Mouse (Mus musculus): ENCODE measurements around the gene Pygb. TPM values are rescaled to one million over a fixed set of nuclear protein-coding genes. Genes with fewer than 3 reads are reported as not detected.

Pygb gene
- polyA plus RNA-seq, 1 experiment from 2014 or later = 243 TPM

DNA sequence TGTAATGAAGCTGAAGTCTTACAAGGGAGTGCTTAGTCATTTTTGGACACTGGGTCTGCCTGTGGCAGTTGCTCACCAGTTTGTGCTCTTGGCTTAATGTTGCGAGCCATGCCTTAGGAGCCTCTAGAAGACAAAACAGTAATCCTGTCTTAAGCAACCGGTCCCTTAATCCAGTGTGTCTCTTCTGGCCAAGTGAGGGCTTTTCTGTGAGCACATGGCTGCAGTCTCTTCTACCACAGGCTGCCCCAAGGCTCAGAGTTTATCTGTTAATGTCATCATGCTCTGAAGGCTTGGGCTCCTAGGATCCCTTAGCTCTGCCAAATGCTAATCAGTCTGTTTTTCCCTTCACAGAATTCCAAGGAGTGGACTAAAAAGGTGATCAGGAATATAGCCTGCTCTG is 43.5 kb downstream of the Pygb start:
- H3K4me1 ChIP-seq (ENCODE audit: control insufficient read depth, insufficient read depth, low read length) = no peaks in the 10 kb centered on the region
- WGBS = 91% methylated on average over 2 of the region's 2 CpGs
- H3K4me2 ChIP-seq (ENCODE audit: low read depth, low read length) = no peak overlapping the region
- no peak overlapping the region for H3K9ac ChIP-seq (ENCODE audit: low read length)
- no peak overlapping the region for H3K4me3 ChIP-seq (ENCODE audit: low read length)
- no peaks in the 10 kb centered on the region for H3K27me3 ChIP-seq (ENCODE audit: control insufficient read depth, insufficient read depth, low read length)
- ATAC-seq (replicated peaks; ENCODE audit: extremely low read depth, insufficient read depth, low FRiP score) = no peak
- peaks cover 68% of the 10 kb centered on the region for H3K36me3 ChIP-seq (ENCODE audit: control insufficient read depth, insufficient read depth)
- H3K27ac ChIP-seq (ENCODE audit: low read length) = no peak overlapping the region
- no peaks in the 10 kb centered on the region for H3K9me3 ChIP-seq (replicated peaks; ENCODE audit: control insufficient read depth, low read length)

DNA sequence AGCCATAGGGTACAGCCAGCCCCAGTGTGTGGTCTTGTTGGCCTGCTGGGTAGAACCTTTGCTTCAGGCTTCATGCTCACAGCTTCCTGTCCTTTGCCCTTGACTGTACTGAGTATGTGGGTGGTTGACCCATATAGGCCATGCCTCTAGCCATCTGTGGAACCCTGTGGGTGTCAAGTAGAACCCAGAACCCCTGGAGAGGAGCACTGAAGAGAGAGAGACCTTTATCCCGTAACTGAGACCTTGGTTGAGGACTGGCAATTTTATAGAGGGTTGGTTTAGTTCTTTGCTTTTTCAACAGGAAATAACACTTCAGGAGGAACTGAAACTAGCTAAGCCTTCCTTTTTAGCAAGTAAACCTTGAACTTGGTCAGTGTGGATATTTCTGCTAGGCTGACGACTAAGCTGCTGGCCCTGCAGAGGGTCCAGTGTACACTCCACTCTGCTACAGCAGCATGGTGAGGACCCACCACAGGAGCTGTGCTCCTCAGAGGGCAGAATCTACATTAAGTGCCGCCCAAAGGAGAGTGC is 44.4 kb downstream of the Pygb start:
- no peaks in the 10 kb centered on the region for H3K4me1 ChIP-seq (ENCODE audit: control insufficient read depth, insufficient read depth, low read length)
- no peak overlapping the region for H3K27ac ChIP-seq (ENCODE audit: low read length)
- H3K9ac ChIP-seq (ENCODE audit: low read length) = no peak overlapping the region
- H3K27me3 ChIP-seq (ENCODE audit: control insufficient read depth, insufficient read depth, low read length) = no peaks in the 10 kb centered on the region
- no peak overlapping the region for H3K4me2 ChIP-seq (ENCODE audit: low read depth, low read length)
- WGBS = 82% methylated on average over 3 of the region's 3 CpGs
- no peak overlapping the region for H3K4me3 ChIP-seq (ENCODE audit: low read length)
- H3K9me3 ChIP-seq (replicated peaks; ENCODE audit: control insufficient read depth, low read length) = no peaks in the 10 kb centered on the region
- no peak for ATAC-seq (replicated peaks; ENCODE audit: extremely low read depth, insufficient read depth, low FRiP score)
- peaks cover 67% of the 10 kb centered on the region for H3K36me3 ChIP-seq (ENCODE audit: control insufficient read depth, insufficient read depth)

DNA sequence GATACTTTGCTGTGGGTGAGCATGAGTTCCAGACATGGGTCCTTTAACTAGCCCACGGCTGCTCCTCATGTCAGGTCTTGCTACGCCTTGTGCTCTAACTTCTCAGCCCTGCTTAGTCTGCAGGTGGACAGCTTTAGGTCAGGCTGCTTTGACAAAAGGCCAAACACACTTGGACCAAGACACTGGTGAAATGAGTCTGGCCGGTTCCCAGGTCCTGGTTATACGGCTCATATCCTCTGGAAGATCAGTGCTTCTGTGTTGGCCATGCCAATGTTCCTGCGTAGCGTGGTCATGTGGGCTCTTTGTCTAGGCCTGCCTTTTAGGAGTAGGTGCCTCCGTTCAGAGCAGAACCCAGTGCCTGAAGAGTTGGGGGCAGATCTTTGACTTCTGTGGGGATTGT is 45.5 kb downstream of the Pygb start:
- Histone ChIP-seq H3K36me3 (ENCODE audit: control insufficient read depth, insufficient read depth) (peaks cover 58% of the 10 kb centered on the region), H3K9ac (ENCODE audit: low read length) (no peak overlapping the region), H3K27me3 (ENCODE audit: control insufficient read depth, insufficient read depth, low read length) (no peaks in the 10 kb centered on the region), H3K4me3 (ENCODE audit: low read length) (no peak overlapping the region), H3K9me3 (replicated peaks; ENCODE audit: control insufficient read depth, low read length) (no peaks in the 10 kb centered on the region), H3K4me2 (ENCODE audit: low read depth, low read length) (no peak overlapping the region), H3K27ac (ENCODE audit: low read length) (no peak overlapping the region), H3K4me1 (ENCODE audit: control insufficient read depth, insufficient read depth, low read length) (no peaks in the 10 kb centered on the region)
- 89% methylated on average over 7 of the region's 7 CpGs for WGBS
- ATAC-seq (replicated peaks; ENCODE audit: extremely low read depth, insufficient read depth, low FRiP score) = no peak

DNA sequence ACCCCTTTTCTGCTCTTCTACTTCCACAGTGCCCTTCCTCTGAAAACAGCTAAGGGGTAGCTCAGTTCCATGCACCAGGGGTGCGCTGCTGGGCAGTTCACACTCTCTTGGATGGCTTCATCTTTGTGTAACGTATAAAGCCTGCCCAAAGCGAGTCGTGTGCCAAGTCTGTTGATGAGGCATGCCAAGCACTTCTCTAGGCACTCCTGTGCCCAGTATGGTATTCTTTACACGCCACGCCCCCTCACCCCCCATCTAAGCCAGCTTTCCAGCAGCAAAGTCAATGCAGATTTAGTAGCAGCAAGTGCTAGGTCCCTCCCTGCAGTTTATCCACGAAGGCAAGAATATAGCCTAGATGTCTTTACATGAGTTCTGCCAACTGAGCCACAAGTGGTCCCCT is 48.1 kb downstream of the Pygb start:
- no peak for ATAC-seq (replicated peaks; ENCODE audit: extremely low read depth, insufficient read depth, low FRiP score)
- H3K9me3 ChIP-seq (replicated peaks; ENCODE audit: control insufficient read depth, low read length) = no peaks in the 10 kb centered on the region
- no peak overlapping the region for H3K27ac ChIP-seq (ENCODE audit: low read length)
- H3K36me3 ChIP-seq (ENCODE audit: control insufficient read depth, insufficient read depth) = peaks cover 37% of the 10 kb centered on the region
- H3K4me1 ChIP-seq (ENCODE audit: control insufficient read depth, insufficient read depth, low read length) = no peaks in the 10 kb centered on the region
- H3K27me3 ChIP-seq (ENCODE audit: control insufficient read depth, insufficient read depth, low read length) = no peaks in the 10 kb centered on the region
- H3K4me2 ChIP-seq (ENCODE audit: low read depth, low read length) = no peak overlapping the region
- H3K9ac ChIP-seq (ENCODE audit: low read length) = no peak overlapping the region
- no peak overlapping the region for H3K4me3 ChIP-seq (ENCODE audit: low read length)
- 75% methylated on average over 7 of the region's 7 CpGs for WGBS

DNA sequence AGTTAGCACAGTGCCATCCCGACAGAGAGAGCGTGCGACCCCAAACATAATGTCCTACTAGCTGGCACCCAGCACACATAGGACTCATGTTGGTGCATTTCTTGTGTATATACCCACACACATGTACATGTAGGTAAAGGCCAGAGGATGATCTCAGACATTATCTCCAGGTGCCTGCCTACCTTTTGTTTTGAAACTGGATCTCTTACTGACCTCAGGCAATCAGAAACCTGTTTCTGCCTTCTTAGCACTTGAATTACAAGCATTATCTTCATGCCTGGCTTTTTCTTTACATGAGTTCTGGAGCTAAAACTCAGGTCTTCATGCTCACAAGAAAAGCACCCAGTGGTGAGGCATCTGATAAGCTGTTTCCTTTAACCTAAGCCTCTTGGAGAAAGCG is 49.4 kb downstream of the Pygb start:
- no peaks in the 10 kb centered on the region for H3K9me3 ChIP-seq (replicated peaks; ENCODE audit: control insufficient read depth, low read length)
- peaks cover 24% of the 10 kb centered on the region for H3K36me3 ChIP-seq (ENCODE audit: control insufficient read depth, insufficient read depth)
- no peaks in the 10 kb centered on the region for H3K4me1 ChIP-seq (ENCODE audit: control insufficient read depth, insufficient read depth, low read length)
- no peak for ATAC-seq (replicated peaks; ENCODE audit: extremely low read depth, insufficient read depth, low FRiP score)
- H3K27ac ChIP-seq (ENCODE audit: low read length) = no peak overlapping the region
- no peak overlapping the region for H3K9ac ChIP-seq (ENCODE audit: low read length)
- no peak overlapping the region for H3K4me2 ChIP-seq (ENCODE audit: low read depth, low read length)
- H3K4me3 ChIP-seq (ENCODE audit: low read length) = no peak overlapping the region
- WGBS = 92% methylated on average over 4 of the region's 4 CpGs
- no peaks in the 10 kb centered on the region for H3K27me3 ChIP-seq (ENCODE audit: control insufficient read depth, insufficient read depth, low read length)

DNA sequence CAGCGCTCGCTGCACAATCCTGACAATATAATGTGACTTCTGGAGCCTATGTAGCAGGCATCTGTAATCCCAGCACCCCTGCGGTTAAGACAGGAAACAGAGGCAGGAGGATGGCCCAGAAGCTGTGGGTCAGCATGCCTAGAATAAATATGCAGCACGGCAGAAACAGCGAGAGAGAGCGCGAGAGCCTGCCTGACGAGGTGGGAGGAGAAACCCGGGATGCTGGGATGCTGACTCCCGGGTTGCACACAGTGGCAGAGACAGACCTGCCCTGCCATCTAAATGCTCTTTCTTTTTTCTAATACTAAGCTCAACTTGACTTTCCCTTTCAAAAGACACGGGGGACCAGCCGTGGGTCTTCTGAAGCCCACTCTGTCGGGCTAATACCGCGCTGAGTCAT is 50.4 kb downstream of the Pygb start:
- no peak overlapping the region for H3K4me3 ChIP-seq (ENCODE audit: low read length)
- ATAC-seq (replicated peaks; ENCODE audit: extremely low read depth, insufficient read depth, low FRiP score) = no peak
- no peaks in the 10 kb centered on the region for H3K9me3 ChIP-seq (replicated peaks; ENCODE audit: control insufficient read depth, low read length)
- no peaks in the 10 kb centered on the region for H3K4me1 ChIP-seq (ENCODE audit: control insufficient read depth, insufficient read depth, low read length)
- H3K27me3 ChIP-seq (ENCODE audit: control insufficient read depth, insufficient read depth, low read length) = no peaks in the 10 kb centered on the region
- no peak overlapping the region for H3K4me2 ChIP-seq (ENCODE audit: low read depth, low read length)
- H3K9ac ChIP-seq (ENCODE audit: low read length) = no peak overlapping the region
- 71% methylated on average over 15 of the region's 15 CpGs for WGBS
- no peak overlapping the region for H3K27ac ChIP-seq (ENCODE audit: low read length)
- peaks cover 15% of the 10 kb centered on the region for H3K36me3 ChIP-seq (ENCODE audit: control insufficient read depth, insufficient read depth)

DNA sequence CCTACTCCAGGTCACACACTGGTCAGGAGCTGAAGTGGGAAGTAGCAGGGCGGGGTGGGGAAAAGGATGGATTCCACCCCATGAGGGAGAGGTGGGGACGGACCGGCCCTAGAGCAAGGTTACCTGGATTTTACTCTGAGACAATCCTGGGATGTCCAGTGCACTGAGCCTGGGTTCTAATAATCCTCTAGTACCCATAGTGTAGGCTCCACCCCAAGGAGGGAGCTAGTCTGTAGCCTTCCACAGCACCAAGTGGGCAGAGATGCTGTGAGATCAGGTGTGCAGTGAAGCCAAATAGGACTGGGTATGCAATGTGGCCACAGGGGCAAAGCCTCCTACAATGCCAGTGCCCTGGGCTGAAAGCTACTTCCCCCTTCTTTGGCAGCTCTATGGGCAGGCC is 51.2 kb downstream of the Pygb start:
- no peak overlapping the region for H3K27ac ChIP-seq (ENCODE audit: low read length)
- peaks cover 8% of the 10 kb centered on the region; the same call in 1 of the 2 replicates for H3K36me3 ChIP-seq (ENCODE audit: control insufficient read depth, insufficient read depth)
- no peaks in the 10 kb centered on the region for H3K9me3 ChIP-seq (replicated peaks; ENCODE audit: control insufficient read depth, low read length)
- H3K4me2 ChIP-seq (ENCODE audit: low read depth, low read length) = no peak overlapping the region
- H3K9ac ChIP-seq (ENCODE audit: low read length) = no peak overlapping the region
- H3K4me1 ChIP-seq (ENCODE audit: control insufficient read depth, insufficient read depth, low read length) = no peaks in the 10 kb centered on the region
- WGBS = 85% methylated on average over 3 of the region's 3 CpGs
- no peak for ATAC-seq (replicated peaks; ENCODE audit: extremely low read depth, insufficient read depth, low FRiP score)
- H3K4me3 ChIP-seq (ENCODE audit: low read length) = no peak overlapping the region
- no peaks in the 10 kb centered on the region for H3K27me3 ChIP-seq (ENCODE audit: control insufficient read depth, insufficient read depth, low read length)

DNA sequence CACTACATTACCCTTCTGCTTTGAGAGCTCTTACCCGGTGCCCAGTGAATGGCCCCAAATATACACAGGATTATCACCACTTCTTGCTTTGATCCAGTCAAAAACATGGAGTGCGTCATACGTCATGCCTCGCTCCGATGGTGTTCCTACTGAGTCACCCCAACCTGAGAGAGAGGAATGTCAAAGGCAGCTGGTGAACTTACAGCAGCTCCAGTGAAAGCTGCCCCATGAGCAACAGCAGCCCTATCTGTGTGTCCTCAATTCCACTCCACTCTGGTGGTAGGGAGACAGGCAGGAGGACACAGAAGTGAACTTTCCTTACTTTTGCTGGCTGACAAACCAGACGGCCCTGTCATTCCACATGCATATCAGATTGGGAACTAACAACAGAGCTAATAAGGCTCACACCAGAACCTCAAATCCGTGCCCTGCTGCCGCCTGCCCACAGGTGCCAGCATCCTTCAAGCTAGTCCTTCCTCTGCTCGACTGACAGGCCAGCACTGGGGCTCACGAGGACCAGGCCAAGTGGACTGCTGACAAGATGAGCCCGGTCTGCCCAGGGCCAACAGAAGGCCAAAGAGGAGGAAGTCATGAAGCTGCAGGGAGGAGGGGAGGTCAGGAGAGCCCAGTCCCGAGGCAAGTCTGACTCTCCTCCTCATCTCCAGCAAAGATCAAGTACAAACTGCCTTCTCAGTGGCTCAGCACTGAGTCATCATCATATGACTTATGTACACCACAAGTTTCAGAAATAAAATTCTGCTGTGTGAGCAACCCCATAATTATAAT is 53.3 kb downstream of the Pygb start:
- H3K27ac ChIP-seq (ENCODE audit: low read length) = no peak overlapping the region
- H3K4me3 ChIP-seq (ENCODE audit: low read length) = no peak overlapping the region
- no peak for ATAC-seq (replicated peaks; ENCODE audit: extremely low read depth, insufficient read depth, low FRiP score)
- H3K4me1 ChIP-seq (ENCODE audit: control insufficient read depth, insufficient read depth, low read length) = no peaks in the 10 kb centered on the region
- no peaks in the 10 kb centered on the region for H3K36me3 ChIP-seq (ENCODE audit: control insufficient read depth, insufficient read depth)
- no peaks in the 10 kb centered on the region for H3K27me3 ChIP-seq (ENCODE audit: control insufficient read depth, insufficient read depth, low read length)
- WGBS = 60% methylated on average over 12 of the region's 12 CpGs
- H3K9ac ChIP-seq (ENCODE audit: low read length) = no peak overlapping the region
- H3K9me3 ChIP-seq (replicated peaks; ENCODE audit: control insufficient read depth, low read length) = no peaks in the 10 kb centered on the region
- H3K4me2 ChIP-seq (ENCODE audit: low read depth, low read length) = no peak overlapping the region

DNA sequence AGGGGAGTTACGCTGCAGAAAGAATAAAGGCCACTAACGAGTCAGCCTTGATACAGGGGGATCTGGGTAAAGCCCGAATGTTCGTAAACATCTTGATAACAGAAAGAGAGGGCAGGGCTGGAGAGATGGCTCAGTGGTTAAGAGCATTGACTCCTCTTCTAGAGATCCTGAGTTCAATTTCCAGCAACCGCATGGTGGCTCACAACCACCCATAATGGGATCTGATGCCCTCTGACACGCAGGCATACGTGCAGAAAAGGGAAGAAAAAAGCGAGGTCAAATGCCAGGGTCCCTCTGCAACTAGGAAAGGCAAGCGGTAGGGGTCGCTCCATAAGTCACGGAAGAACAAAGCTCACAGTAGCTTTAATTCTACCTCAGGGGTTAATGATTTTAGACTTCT is 54.6 kb downstream of the Pygb start:
- Histone ChIP-seq H3K36me3 (ENCODE audit: control insufficient read depth, insufficient read depth) (no peaks in the 10 kb centered on the region), H3K4me3 (ENCODE audit: low read length) (no peak overlapping the region), H3K4me2 (ENCODE audit: low read depth, low read length) (no peak overlapping the region), H3K9me3 (replicated peaks; ENCODE audit: control insufficient read depth, low read length) (no peaks in the 10 kb centered on the region), H3K27me3 (ENCODE audit: control insufficient read depth, insufficient read depth, low read length) (no peaks in the 10 kb centered on the region), H3K4me1 (ENCODE audit: control insufficient read depth, insufficient read depth, low read length) (no peaks in the 10 kb centered on the region), H3K9ac (ENCODE audit: low read length) (no peak overlapping the region), H3K27ac (ENCODE audit: low read length) (no peak overlapping the region)
- WGBS = 77% methylated on average over 11 of the region's 11 CpGs
- no peak for ATAC-seq (replicated peaks; ENCODE audit: extremely low read depth, insufficient read depth, low FRiP score)
